Mouse (Mus musculus): ENCODE measurements around the gene Magel2.

Magel2 gene

GRCm38 (mm10) chr7:62420566-62420965 lies 43.8 kb downstream of the Magel2 start:
- DNase-seq (ENCODE audit: low read depth, low spot score) = no peak

DNA sequence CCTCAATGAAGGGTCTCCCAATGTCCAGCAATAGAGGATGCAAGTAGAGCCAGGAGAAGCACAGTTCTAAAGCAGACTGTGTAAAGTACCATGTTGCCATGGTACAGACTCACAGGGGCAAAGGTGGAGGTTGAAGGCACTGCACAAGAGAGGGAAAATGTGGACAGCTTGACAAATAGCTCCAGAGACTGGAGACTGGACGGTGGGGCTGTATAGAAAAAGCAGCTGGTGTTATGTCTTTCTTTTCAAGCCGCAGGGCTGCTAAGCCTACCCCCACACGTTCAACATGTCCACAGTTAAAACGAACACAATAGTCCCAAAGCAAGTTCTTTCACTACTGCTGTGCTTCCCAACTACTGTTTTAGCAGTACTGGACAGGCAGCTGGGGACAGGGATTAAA lies 46.4 kb downstream of the Magel2 start:
- DNase-seq (ENCODE audit: low read depth, low spot score) = no peak

GRCm38 (mm10) chr7:62428337-62428736 lies 51.5 kb downstream of the Magel2 start:
- peak; percentile 20 for DNase-seq (ENCODE audit: low read depth, low spot score)

Measured in A20 (cell line).